Mouse (Mus musculus) liver, embryonic 15.5 days (tissue): ENCODE data around the gene Gm47996. TPM values are rescaled to one million over a fixed set of nuclear protein-coding genes. Genes with fewer than 3 reads are reported as not detected.
"Not testable (repeated sequence)": the region's sequence is repeated elsewhere in the genome, so short reads cannot be mapped to it uniquely, and the experiment has no call there.

Experiments used
- ATAC-seq: fragments of 200-750 bp; cut with Nextera tagmentation; 2 replicates; pipeline ENCODE4 v1.8.0; 2017; ENCODE audit warnings: moderate number of reproducible peaks, mild to moderate bottlenecking, moderate library complexity; ENCODE audit not compliant: insufficient read depth
- H3K27ac ChIP-seq: fragments of 300-500 bp; sonication (generic); replicated peaks from 2 replicates; pipeline ENCODE4 v1.5.1; 2015; ENCODE audit warnings: mild to moderate bottlenecking, inconsistent platforms
- H3K27me3 ChIP-seq: fragments of 300-500 bp; sonication (generic); 2 replicates; pipeline ENCODE4 v1.6.1; 2015; ENCODE audit warnings: mild to moderate bottlenecking, inconsistent platforms
- H3K36me3 ChIP-seq: fragments of 300-500 bp; sonication (generic); replicated peaks from 2 replicates; pipeline ENCODE4 v1.6.1; 2015; ENCODE audit warnings: moderate library complexity, mild to moderate bottlenecking, inconsistent platforms
- H3K4me1 ChIP-seq: fragments of 300-500 bp; sonication (generic); replicated peaks from 2 replicates; pipeline ENCODE4 v1.6.1; 2015; ENCODE audit warnings: inconsistent platforms
- H3K4me2 ChIP-seq: fragments of 300-500 bp; sonication (generic); 2 replicates; pipeline ENCODE4 v1.6.1; 2015; ENCODE audit warnings: moderate library complexity, mild to moderate bottlenecking, inconsistent platforms
- H3K4me3 ChIP-seq: fragments of 300-500 bp; sonication (generic); replicated peaks from 2 replicates; pipeline ENCODE4 v1.5.1; 2015; ENCODE audit warnings: mild to moderate bottlenecking, inconsistent platforms
- H3K9ac ChIP-seq: fragments of 300-500 bp; sonication (generic); 2 replicates; pipeline ENCODE4 v1.6.1; 2015; ENCODE audit warnings: moderate library complexity, mild to moderate bottlenecking, inconsistent platforms
- H3K9me3 ChIP-seq: fragments of 300-500 bp; sonication (generic); replicated peaks from 2 replicates; pipeline ENCODE4 v1.6.1; 2016; ENCODE audit warnings: inconsistent platforms
- WGBS: fragments of 180-500 bp; shearing (Covaris S2); methylation state at CpG from one replicate; pipeline ENCODE4 v1.1.7; 2015; ENCODE audit warnings: mixed read lengths; ENCODE audit not compliant: insufficient replicate concordance; 5-methylcytosine and 5-hydroxymethylcytosine counted together
- polyA plus RNA-seq: library from polyadenylated mRNA; unstranded; fragments of >200 nt; fragmentation: Nextera tagmentation; extraction: Ambion mirVana; gene quantifications from 2 replicates; pipeline ENCODE4 v1.2.1, GENCODE M21; 2015

Gm47996 gene
- polyA plus RNA-seq, 1 experiment from 2014 or later, result 0.31 TPM

- H3K4me1 ChIP-seq, result peaks cover 13% of the 10 kb centered on the region; the same call in 1 of the 2 replicates
- H3K36me3 ChIP-seq, H3K4me2 ChIP-seq, H3K4me3 ChIP-seq, H3K9me3 ChIP-seq, H3K27ac ChIP-seq, H3K9ac ChIP-seq, H3K27me3 ChIP-seq: not testable (repeated sequence)
- peak; percentile 49; the same call in 1 of the 2 replicates for ATAC-seq
Observed at GRCm38 (mm10) chr1:151208944-151209343, 987 bp upstream of the Gm47996 start.

- ATAC-seq, H3K4me3 ChIP-seq, H3K36me3 ChIP-seq, H3K9me3 ChIP-seq, H3K27ac ChIP-seq, H3K9ac ChIP-seq, H3K27me3 ChIP-seq, H3K4me2 ChIP-seq: not testable (repeated sequence)
- H3K4me1 ChIP-seq, result peaks cover 21% of the 10 kb centered on the region
- 12% methylated on average over 5 of the region's 5 CpGs for WGBS
Observed at GRCm38 (mm10) chr1:151211666-151212065, 1.7 kb downstream of the Gm47996 start.

- H3K9me3 ChIP-seq, result no peaks in the 10 kb centered on the region
- no peak overlapping the region for H3K27ac ChIP-seq
- ATAC-seq, result no peak
- no peaks in the 10 kb centered on the region for H3K27me3 ChIP-seq
- H3K4me1 ChIP-seq, result peaks cover 22% of the 10 kb centered on the region
- no peaks in the 10 kb centered on the region for H3K36me3 ChIP-seq
- H3K9ac ChIP-seq, result no peak overlapping the region
- H3K4me2 ChIP-seq, result no peak overlapping the region
- no peak overlapping the region for H3K4me3 ChIP-seq
- WGBS, result 42% methylated on average over 2 of the region's 2 CpGs
Observed at GRCm38 (mm10) chr1:151214862-151215261, 4.9 kb downstream of the Gm47996 start.

- Histone ChIP-seq H3K27me3 (no peaks in the 10 kb centered on the region), H3K36me3 (no peaks in the 10 kb centered on the region), H3K9me3 (no peaks in the 10 kb centered on the region), H3K27ac (peak overlapping the region; percentile 1; the same call in 1 of the 2 replicates), H3K4me2 (no peak overlapping the region), H3K4me3 (no peak overlapping the region), H3K4me1 (peaks cover 19% of the 10 kb centered on the region), H3K9ac (no peak overlapping the region)
- ATAC-seq, result no peak
- WGBS, result 32% methylated on average over 1 of the region's 1 CpGs
Observed at GRCm38 (mm10) chr1:151215985-151216384, 6.1 kb downstream of the Gm47996 start.

- Histone ChIP-seq H3K4me2 (no peak overlapping the region), H3K9ac (no peak overlapping the region), H3K36me3 (no peaks in the 10 kb centered on the region), H3K4me1 (peaks cover 17% of the 10 kb centered on the region), H3K4me3 (no peak overlapping the region), H3K27ac (peak overlapping the region; percentile 1; the same call in 1 of the 2 replicates), H3K27me3 (no peaks in the 10 kb centered on the region), H3K9me3 (no peaks in the 10 kb centered on the region)
- WGBS, result 30% methylated on average over 3 of the region's 3 CpGs
- ATAC-seq, result peak; percentile 53; the same call in 1 of the 2 replicates
Observed at GRCm38 (mm10) chr1:151216417-151216816, 6.5 kb downstream of the Gm47996 start.

GRCm38 (mm10) chr1:151219045-151219444 is 9.1 kb downstream of the Gm47996 start:
- Histone ChIP-seq H3K9me3 (no peaks in the 10 kb centered on the region), H3K27me3 (no peaks in the 10 kb centered on the region), H3K4me1 (peaks cover 12% of the 10 kb centered on the region), H3K9ac (no peak overlapping the region), H3K4me2 (no peak overlapping the region), H3K27ac (no peak overlapping the region), H3K4me3 (no peak overlapping the region), H3K36me3 (no peaks in the 10 kb centered on the region)
- ATAC-seq, result no peak
- 79% methylated on average over 5 of the region's 5 CpGs for WGBS

- no peak for ATAC-seq
- H3K36me3 ChIP-seq, result no peaks in the 10 kb centered on the region
- no peak overlapping the region for H3K27ac ChIP-seq
- no peaks in the 10 kb centered on the region for H3K27me3 ChIP-seq
- no peak overlapping the region for H3K4me2 ChIP-seq
- 73% methylated on average over 7 of the region's 7 CpGs for WGBS
- no peak overlapping the region for H3K9ac ChIP-seq
- no peak overlapping the region for H3K4me3 ChIP-seq
- no peaks in the 10 kb centered on the region for H3K9me3 ChIP-seq
- H3K4me1 ChIP-seq, result peaks cover 12% of the 10 kb centered on the region
Observed at GRCm38 (mm10) chr1:151220098-151220497, 10.2 kb downstream of the Gm47996 start.

- no peaks in the 10 kb centered on the region for H3K4me1 ChIP-seq
- 60% methylated on average over 10 of the region's 10 CpGs for WGBS
- ATAC-seq, result no peak
Observed at GRCm38 (mm10) chr1:151222561-151223267, 12.8 kb downstream of the Gm47996 start.

GRCm38 (mm10) chr1:151223377-151223776 is 13.4 kb downstream of the Gm47996 start:
- H3K4me3 ChIP-seq, result no peak overlapping the region
- H3K9me3 ChIP-seq, result no peaks in the 10 kb centered on the region
- H3K27me3 ChIP-seq, result no peaks in the 10 kb centered on the region
- H3K4me1 ChIP-seq, result no peaks in the 10 kb centered on the region
- no peak for ATAC-seq
- no peak overlapping the region for H3K9ac ChIP-seq
- no peak overlapping the region for H3K27ac ChIP-seq
- no peaks in the 10 kb centered on the region for H3K36me3 ChIP-seq
- 36% methylated on average over 1 of the region's 1 CpGs for WGBS
- no peak overlapping the region for H3K4me2 ChIP-seq

More at GRCm38 (mm10) chr1:151222561-151223267, 12.8 kb downstream of the Gm47996 start:
- no peak overlapping the region for H3K27ac ChIP-seq
- no peaks in the 10 kb centered on the region for H3K36me3 ChIP-seq
- H3K9ac ChIP-seq, result no peak overlapping the region
- H3K9me3 ChIP-seq, result no peaks in the 10 kb centered on the region
- H3K4me2 ChIP-seq, result no peak overlapping the region
- H3K4me3 ChIP-seq, result no peak overlapping the region
- H3K27me3 ChIP-seq, result no peaks in the 10 kb centered on the region

- H3K9me3 ChIP-seq, result no peaks in the 10 kb centered on the region
- H3K9ac ChIP-seq, result no peak overlapping the region
- H3K4me1 ChIP-seq, result no peaks in the 10 kb centered on the region
- no peak overlapping the region for H3K4me2 ChIP-seq
- H3K36me3 ChIP-seq, result no peaks in the 10 kb centered on the region
- no peaks in the 10 kb centered on the region for H3K27me3 ChIP-seq
- no peak overlapping the region for H3K4me3 ChIP-seq
- no peak for ATAC-seq
- no peak overlapping the region for H3K27ac ChIP-seq
- WGBS, result 49% methylated on average over 1 of the region's 1 CpGs
Observed at GRCm38 (mm10) chr1:151224536-151224935, 14.6 kb downstream of the Gm47996 start.

GRCm38 (mm10) chr1:151227506-151227905 is 17.6 kb downstream of the Gm47996 start:
- H3K36me3 ChIP-seq, result no peaks in the 10 kb centered on the region
- H3K9me3 ChIP-seq, result no peaks in the 10 kb centered on the region
- H3K27ac ChIP-seq, result no peak overlapping the region
- H3K4me2 ChIP-seq, result no peak overlapping the region
- H3K27me3 ChIP-seq, result no peaks in the 10 kb centered on the region
- no peak overlapping the region for H3K4me3 ChIP-seq
- no peak for ATAC-seq
- WGBS, result 52% methylated on average over 8 of the region's 8 CpGs
- H3K4me1 ChIP-seq, result no peaks in the 10 kb centered on the region
- no peak overlapping the region for H3K9ac ChIP-seq
